Mouse (Mus musculus): ENCODE measurements around the gene Fbxo6. TPM values are rescaled to one million over a fixed set of nuclear protein-coding genes. Genes with fewer than 3 reads are reported as not detected.

The Fbxo6 gene
- polyA plus RNA-seq, 1 experiment from 2014 or later = 13.1 TPM

- peaks cover 2% of the 10 kb centered on the region; the same call in 1 of the 2 replicates for H3K36me3 ChIP-seq (ENCODE audit: control insufficient read depth, insufficient read depth, low read length)
- no peaks in the 10 kb centered on the region for H3K27me3 ChIP-seq (ENCODE audit: control insufficient read depth, insufficient read depth, low read length)
- H3K9me3 ChIP-seq (ENCODE audit: control insufficient read depth, low read length) = no peaks in the 10 kb centered on the region
- H3K27ac ChIP-seq (ENCODE audit: low read depth, low read length) = no peak overlapping the region
- WGBS = 96% methylated on average over 4 of the region's 4 CpGs
- DNase-seq (ENCODE audit: low spot score, missing footprints) = no peak
- H3K9ac ChIP-seq (ENCODE audit: low read length) = no peak overlapping the region
- H3K4me2 ChIP-seq = no peak overlapping the region
- H3K4me3 ChIP-seq (ENCODE audit: low read depth, low read length) = no peak overlapping the region
- ATAC-seq (ENCODE audit: low FRiP score) = no peak
- H3K4me1 ChIP-seq (ENCODE audit: control insufficient read depth, insufficient read depth, low read length) = peaks cover 16% of the 10 kb centered on the region
Measured at GRCm38 (mm10) chr4:148154006-148154405, 2.1 kb upstream of the Fbxo6 start.

- H3K4me1 ChIP-seq (ENCODE audit: control insufficient read depth, insufficient read depth, low read length) = peaks cover 7% of the 10 kb centered on the region
- H3K9ac ChIP-seq (ENCODE audit: low read length) = no peak overlapping the region
- H3K9me3 ChIP-seq (ENCODE audit: control insufficient read depth, low read length) = no peaks in the 10 kb centered on the region
- 73% methylated on average over 5 of the region's 5 CpGs for WGBS
- 0 out of 2 replicates have a peak, but pooled peaks cover 2% of the 10 kb centered on the region for H3K36me3 ChIP-seq (ENCODE audit: control insufficient read depth, insufficient read depth, low read length)
- no peaks in the 10 kb centered on the region for H3K27me3 ChIP-seq (ENCODE audit: control insufficient read depth, insufficient read depth, low read length)
- H3K4me3 ChIP-seq (ENCODE audit: low read depth, low read length) = no peak overlapping the region
- no peak overlapping the region; the same call in 1 of the 2 replicates for H3K27ac ChIP-seq (ENCODE audit: low read depth, low read length)
- no peak overlapping the region for H3K4me2 ChIP-seq
- ATAC-seq (ENCODE audit: low FRiP score) = no peak
- DNase-seq (ENCODE audit: low spot score, missing footprints) = no peak
Measured at GRCm38 (mm10) chr4:148152547-148152946, 607 bp upstream of the Fbxo6 start.

GRCm38 (mm10) chr4:148150953-148151266 is 1.0 kb downstream of the Fbxo6 start:
- Histone ChIP-seq H3K27me3 (ENCODE audit: control insufficient read depth, insufficient read depth, low read length) (no peaks in the 10 kb centered on the region), H3K9me3 (ENCODE audit: control insufficient read depth, low read length) (no peaks in the 10 kb centered on the region), H3K4me3 (ENCODE audit: low read depth, low read length) (peak overlapping the region; percentile 45), H3K4me1 (ENCODE audit: control insufficient read depth, insufficient read depth, low read length) (peaks cover 7% of the 10 kb centered on the region), H3K4me2 (peak overlapping the region; percentile 98), H3K36me3 (ENCODE audit: control insufficient read depth, insufficient read depth, low read length) (peaks cover 5% of the 10 kb centered on the region; the same call in 1 of the 2 replicates), H3K27ac (ENCODE audit: low read depth, low read length) (no peak overlapping the region), H3K9ac (ENCODE audit: low read length) (peak overlapping the region; percentile 78)
- DNase-seq (ENCODE audit: low spot score, missing footprints) (no peak), ATAC-seq (ENCODE audit: low FRiP score) (no peak)
- WGBS = 68% methylated on average over 3 of the region's 3 CpGs

DNA sequence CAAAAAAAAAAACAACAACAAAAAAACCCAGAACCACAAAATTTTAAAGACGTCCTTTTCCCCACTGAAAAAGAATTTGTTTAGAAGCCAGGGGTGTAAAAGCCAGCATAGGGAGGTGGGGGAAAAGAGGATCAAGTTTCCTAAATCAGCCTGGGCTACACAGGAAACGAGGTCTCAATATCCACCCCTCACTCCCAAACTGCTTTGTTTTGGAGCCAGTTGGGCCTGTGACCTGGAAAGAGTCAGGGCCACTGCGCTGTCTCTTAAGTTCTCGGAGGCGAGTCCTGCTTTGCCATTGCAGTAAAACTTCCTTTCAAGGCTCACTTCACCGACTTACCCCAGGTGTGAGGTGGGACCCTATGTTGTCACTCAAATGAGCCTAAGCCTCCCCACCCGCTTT is 1.7 kb downstream of the Fbxo6 start:
- peaks cover 3% of the 10 kb centered on the region; the same call in 1 of the 2 replicates for H3K36me3 ChIP-seq (ENCODE audit: control insufficient read depth, insufficient read depth, low read length)
- WGBS = 53% methylated on average over 7 of the region's 7 CpGs
- no peak overlapping the region for H3K27ac ChIP-seq (ENCODE audit: low read depth, low read length)
- ATAC-seq (ENCODE audit: low FRiP score) (no peak), DNase-seq (ENCODE audit: low spot score, missing footprints) (no peak)
- H3K4me1 ChIP-seq (ENCODE audit: control insufficient read depth, insufficient read depth, low read length) = peaks cover 7% of the 10 kb centered on the region
- H3K4me2 ChIP-seq = no peak overlapping the region
- H3K9ac ChIP-seq (ENCODE audit: low read length) = no peak overlapping the region
- no peak overlapping the region for H3K4me3 ChIP-seq (ENCODE audit: low read depth, low read length)
- no peaks in the 10 kb centered on the region for H3K9me3 ChIP-seq (ENCODE audit: control insufficient read depth, low read length)
- no peaks in the 10 kb centered on the region for H3K27me3 ChIP-seq (ENCODE audit: control insufficient read depth, insufficient read depth, low read length)

DNA sequence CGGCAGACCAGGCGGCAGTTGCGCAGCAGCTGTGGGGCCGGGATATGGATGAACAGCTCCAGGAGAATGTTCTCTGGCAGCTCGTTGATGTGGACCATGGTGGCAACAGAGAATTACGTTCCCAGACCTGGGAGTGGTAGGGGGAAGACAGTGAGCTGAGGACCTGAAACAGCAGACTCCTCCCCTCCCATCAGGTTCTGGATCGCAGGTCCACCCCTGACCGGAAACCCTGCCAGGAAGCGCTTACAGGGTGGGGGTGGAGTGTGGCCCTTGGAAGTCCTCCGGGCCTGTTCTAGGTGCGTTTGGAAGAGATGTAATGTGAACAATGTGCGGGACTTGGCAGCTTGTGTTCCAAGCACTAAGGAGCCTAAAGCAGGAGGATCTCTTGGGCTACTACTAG is 2.4 kb downstream of the Fbxo6 start:
- Histone ChIP-seq H3K9me3 (ENCODE audit: control insufficient read depth, low read length) (no peaks in the 10 kb centered on the region), H3K4me3 (ENCODE audit: low read depth, low read length) (no peak overlapping the region), H3K9ac (ENCODE audit: low read length) (no peak overlapping the region), H3K4me2 (no peak overlapping the region), H3K36me3 (ENCODE audit: control insufficient read depth, insufficient read depth, low read length) (peaks cover 8% of the 10 kb centered on the region), H3K27ac (ENCODE audit: low read depth, low read length) (no peak overlapping the region), H3K4me1 (ENCODE audit: control insufficient read depth, insufficient read depth, low read length) (peaks cover 7% of the 10 kb centered on the region), H3K27me3 (ENCODE audit: control insufficient read depth, insufficient read depth, low read length) (no peaks in the 10 kb centered on the region)
- 74% methylated on average over 12 of the region's 12 CpGs for WGBS
- DNase-seq (ENCODE audit: low spot score, missing footprints) (no peak), ATAC-seq (ENCODE audit: low FRiP score) (no peak)

GRCm38 (mm10) chr4:148147714-148148113 is 4.2 kb downstream of the Fbxo6 start:
- Histone ChIP-seq H3K27me3 (ENCODE audit: control insufficient read depth, insufficient read depth, low read length) (no peaks in the 10 kb centered on the region), H3K4me3 (ENCODE audit: low read depth, low read length) (no peak overlapping the region), H3K4me1 (ENCODE audit: control insufficient read depth, insufficient read depth, low read length) (peaks cover 7% of the 10 kb centered on the region), H3K36me3 (ENCODE audit: control insufficient read depth, insufficient read depth, low read length) (peaks cover 8% of the 10 kb centered on the region), H3K9ac (ENCODE audit: low read length) (no peak overlapping the region), H3K9me3 (ENCODE audit: control insufficient read depth, low read length) (no peaks in the 10 kb centered on the region), H3K27ac (ENCODE audit: low read depth, low read length) (no peak overlapping the region), H3K4me2 (no peak overlapping the region)
- no peak for DNase-seq (ENCODE audit: low spot score, missing footprints)
- WGBS = 88% methylated on average over 2 of the region's 2 CpGs
- no peak for ATAC-seq (ENCODE audit: low FRiP score)

GRCm38 (mm10) chr4:148143721-148144120 is 8.2 kb downstream of the Fbxo6 start:
- Histone ChIP-seq H3K27ac (ENCODE audit: low read depth, low read length) (no peak overlapping the region), H3K4me2 (no peak overlapping the region), H3K9ac (ENCODE audit: low read length) (no peak overlapping the region), H3K36me3 (ENCODE audit: control insufficient read depth, insufficient read depth, low read length) (peaks cover 8% of the 10 kb centered on the region), H3K4me3 (ENCODE audit: low read depth, low read length) (no peak overlapping the region), H3K4me1 (ENCODE audit: control insufficient read depth, insufficient read depth, low read length) (peaks cover 11% of the 10 kb centered on the region), H3K9me3 (ENCODE audit: control insufficient read depth, low read length) (no peaks in the 10 kb centered on the region), H3K27me3 (ENCODE audit: control insufficient read depth, insufficient read depth, low read length) (peaks cover 3% of the 10 kb centered on the region; the same call in 1 of the 2 replicates)
- 85% methylated on average over 5 of the region's 5 CpGs for WGBS
- no peak for DNase-seq (ENCODE audit: low spot score, missing footprints)
- no peak for ATAC-seq (ENCODE audit: low FRiP score)

DNA sequence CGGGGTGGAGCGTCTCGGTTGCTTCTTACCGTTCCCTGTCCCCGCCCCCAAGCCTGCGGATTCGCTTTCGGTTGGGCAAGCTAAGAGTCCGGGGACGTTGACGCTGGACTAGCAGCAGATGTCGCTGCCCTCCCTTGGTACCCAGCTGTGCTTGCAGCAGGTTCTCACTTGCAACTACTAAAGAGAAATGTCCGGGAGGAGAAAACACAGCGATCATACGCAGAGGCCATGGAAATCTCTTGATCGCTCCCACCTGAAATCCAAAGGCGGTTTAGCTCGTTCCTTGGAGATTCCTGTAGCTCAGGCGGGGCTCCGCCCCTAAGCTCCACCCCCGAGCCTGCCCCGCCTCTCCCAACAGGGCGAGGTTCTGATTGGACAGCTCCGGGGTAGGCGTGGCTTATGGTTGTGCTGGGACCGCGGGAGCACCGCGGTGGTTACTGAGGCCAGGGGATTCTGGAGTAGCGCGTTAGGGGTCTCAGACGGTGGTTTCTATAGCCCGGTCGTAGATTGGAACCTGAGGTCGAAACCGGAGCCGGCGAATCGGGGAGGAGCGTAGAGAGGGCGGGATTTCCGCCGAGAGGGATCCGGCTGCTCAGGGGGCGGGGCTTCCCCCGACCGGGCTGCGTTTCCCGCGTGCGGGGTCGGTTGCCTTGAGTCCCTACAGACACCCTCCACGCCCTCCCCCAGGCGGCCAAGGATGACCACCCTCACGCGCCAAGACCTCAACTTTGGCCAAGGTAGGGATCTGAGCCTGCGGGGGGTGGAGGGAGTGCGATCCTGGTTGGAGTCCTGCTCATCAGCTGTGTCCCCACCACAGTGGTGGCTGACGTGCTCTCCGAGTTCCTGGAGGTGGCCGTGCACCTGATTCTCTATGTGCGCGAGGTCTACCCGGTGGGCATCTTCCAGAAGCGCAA is 11.6 kb downstream of the Fbxo6 start:
- under 1% methylated on average over 62 of the region's 65 CpGs for WGBS
- peak; percentile 99 for DNase-seq (ENCODE audit: low spot score, missing footprints)

GRCm38 (mm10) chr4:148139767-148140097 is 12.2 kb downstream of the Fbxo6 start:
- H3K36me3 ChIP-seq (ENCODE audit: control insufficient read depth, insufficient read depth, low read length) = no peaks in the 10 kb centered on the region
- no peaks in the 10 kb centered on the region for H3K9me3 ChIP-seq (ENCODE audit: control insufficient read depth, low read length)
- H3K4me1 ChIP-seq (ENCODE audit: control insufficient read depth, insufficient read depth, low read length) = peaks cover 11% of the 10 kb centered on the region
- peaks cover 8% of the 10 kb centered on the region for H3K27me3 ChIP-seq (ENCODE audit: control insufficient read depth, insufficient read depth, low read length)
- ATAC-seq (ENCODE audit: low FRiP score) (no peak), DNase-seq (ENCODE audit: low spot score, missing footprints) (no peak)
- H3K27ac ChIP-seq (ENCODE audit: low read depth, low read length) = peak overlapping the region; percentile 84
- peak overlapping the region; percentile 70; the same call in 1 of the 2 replicates for H3K9ac ChIP-seq (ENCODE audit: low read length)
- 1% methylated on average over 12 of the region's 12 CpGs for WGBS
- peak overlapping the region; percentile 67 for H3K4me3 ChIP-seq (ENCODE audit: low read depth, low read length)
- peak overlapping the region; percentile 93 for H3K4me2 ChIP-seq

More for the DNA sequence above, 11.6 kb downstream of the Fbxo6 start:
- peak overlapping the region; percentile 93 for H3K4me2 ChIP-seq
- H3K9ac ChIP-seq (ENCODE audit: low read length) = peak overlapping the region; percentile 70
- H3K4me3 ChIP-seq (ENCODE audit: low read depth, low read length) = peak overlapping the region; percentile 67
- H3K36me3 ChIP-seq (ENCODE audit: control insufficient read depth, insufficient read depth, low read length) = peaks cover 5% of the 10 kb centered on the region
- peak; percentile 95 for ATAC-seq (ENCODE audit: low FRiP score)
- peak overlapping the region; percentile 84 for H3K27ac ChIP-seq (ENCODE audit: low read depth, low read length)
- H3K4me1 ChIP-seq (ENCODE audit: control insufficient read depth, insufficient read depth, low read length) = peaks cover 11% of the 10 kb centered on the region
- peaks cover 8% of the 10 kb centered on the region for H3K27me3 ChIP-seq (ENCODE audit: control insufficient read depth, insufficient read depth, low read length)
- H3K9me3 ChIP-seq (ENCODE audit: control insufficient read depth, low read length) = no peaks in the 10 kb centered on the region
